In genomic region chr1:120608461-120608860, GRCm38 (mm10) we compare ENCODE assay signal across 29 mouse cellular contexts. TPM values are rescaled to one million over a fixed set of nuclear protein-coding genes. Genes with fewer than 3 reads are reported as not detected.
DNase-seq lines count a peak whose midpoint lies in the region; ATAC-seq lines count a peak whose summit lies in the region.
"Had no signal": no experiment of that assay in that cellular context is flagged by ENCODE, and none has a peak within 500 bp of the region (broad histone marks: within the 10 kb centered on the region; RNA-seq: fewer than 3 reads in every experiment).

No protein-coding gene starts in this region.

- no peaks in the 10 kb centered on the region for H3K36me3 ChIP-seq in hindbrain, embryonic 10.5 days
- no peaks in the 10 kb centered on the region for H3K36me3 ChIP-seq in hindbrain, embryonic 13.5 days
- H3K36me3 ChIP-seq in midbrain, embryonic 10.5 days: 0 out of 2 replicates have a peak, but pooled peaks cover 3% of the 10 kb centered on the region
- no peaks in the 10 kb centered on the region for H3K36me3 ChIP-seq in midbrain, embryonic 15.5 days (replicated peaks)
- H3K36me3 ChIP-seq: limb, embryonic 12.5 days; liver, embryonic 15.5 days; stomach, embryonic 15.5 days had no signal

- H3K4me3 ChIP-seq in hindbrain, embryonic 10.5 days: peak overlapping the region; percentile 66
- peak overlapping the region; percentile 11 for H3K4me3 ChIP-seq in hindbrain, embryonic 13.5 days
- peak overlapping the region; percentile 73 for H3K4me3 ChIP-seq in midbrain, embryonic 10.5 days
- H3K4me3 ChIP-seq in midbrain, embryonic 15.5 days: peak overlapping the region; percentile 49; the same call in 1 of the 2 replicates
- H3K4me3 ChIP-seq: forebrain, embryonic 13.5 days; limb, embryonic 12.5 days; liver, embryonic 15.5 days; stomach, embryonic 15.5 days had no signal

- peaks cover 98% of the 10 kb centered on the region for H3K27me3 ChIP-seq in hindbrain, embryonic 10.5 days (ENCODE audit: insufficient read depth, poor library complexity, severe bottlenecking)
- H3K27me3 ChIP-seq in hindbrain, embryonic 13.5 days: peaks cover 95% of the 10 kb centered on the region
- peaks cover 99% of the 10 kb centered on the region for H3K27me3 ChIP-seq in midbrain, embryonic 10.5 days (ENCODE audit: low read depth, poor library complexity, severe bottlenecking)
- peaks cover 77% of the 10 kb centered on the region for H3K27me3 ChIP-seq in midbrain, embryonic 15.5 days (replicated peaks)

- DNase-seq in hindbrain, embryonic 10.5 days (ENCODE audit: low spot score): peak; percentile 8
- no peak for DNase-seq in midbrain, embryonic 10.5 days (ENCODE audit: low spot score)
- DNase-seq in frontal cortex, postnatal 10 days (ENCODE audit: low spot score in 2 of 2): no peak
- DNase-seq in heart, adult 18-20 months: no peak
- no peak for DNase-seq in layer of hippocampus, postnatal 25 days (ENCODE audit: extremely low spot score in 1 of 2, low spot score in 1 of 2)
- no peak for DNase-seq in cerebellum, adult 9-11 months
- DNase-seq: adrenal gland, postnatal 25 days; cerebellum, adult 11-12 months; kidney, adult 11 months; kidney, postnatal 14 days; lung, embryonic 14.5 days; lung, postnatal 14 days; retina, postnatal 1 day; right cerebral cortex, postnatal 14 days had no signal

- H3K4me2 ChIP-seq in hindbrain, embryonic 13.5 days: peak overlapping the region; percentile 61
- H3K4me2 ChIP-seq in midbrain, embryonic 15.5 days: peak overlapping the region; percentile 67
- H3K4me2 ChIP-seq: forebrain, embryonic 13.5 days; limb, embryonic 12.5 days; liver, embryonic 15.5 days; lung, embryonic 14.5 days; stomach, embryonic 15.5 days had no signal

- H3K9me3 ChIP-seq in hindbrain, embryonic 10.5 days: no peaks in the 10 kb centered on the region
- no peaks in the 10 kb centered on the region for H3K9me3 ChIP-seq in hindbrain, embryonic 13.5 days
- no peaks in the 10 kb centered on the region for H3K9me3 ChIP-seq in midbrain, embryonic 10.5 days (replicated peaks)
- no peaks in the 10 kb centered on the region for H3K9me3 ChIP-seq in midbrain, embryonic 15.5 days
- H3K9me3 ChIP-seq: forebrain, embryonic 13.5 days; limb, embryonic 12.5 days; liver, embryonic 15.5 days; stomach, embryonic 15.5 days had no signal

- peak overlapping the region; percentile 90 for H3K27ac ChIP-seq in hindbrain, embryonic 10.5 days
- peak overlapping the region; percentile 10; the same call in 1 of the 2 replicates for H3K27ac ChIP-seq in hindbrain, embryonic 13.5 days
- H3K27ac ChIP-seq in midbrain, embryonic 10.5 days (replicated peaks): peak overlapping the region; percentile 90
- peak overlapping the region; percentile 60; the same call in 1 of the 2 replicates for H3K27ac ChIP-seq in midbrain, embryonic 15.5 days
- H3K27ac ChIP-seq: forebrain, embryonic 13.5 days; limb, embryonic 12.5 days; liver, embryonic 15.5 days; stomach, embryonic 15.5 days had no signal

- no peak for ATAC-seq in hindbrain, embryonic 13.5 days (ENCODE audit: low FRiP score)
- ATAC-seq in midbrain, embryonic 15.5 days (replicated peaks): no peak
- ATAC-seq: CD4-positive, CD25-positive, alpha-beta regulatory T cell, adult 4 months; forebrain, embryonic 13.5 days had no signal

- 5% methylated on average over 3 of the region's 3 CpGs for WGBS in hindbrain, embryonic 10.5 days
- 16% methylated on average over 3 of the region's 3 CpGs for WGBS in hindbrain, embryonic 13.5 days
- WGBS in midbrain, embryonic 10.5 days: 7% methylated on average over 3 of the region's 3 CpGs
- 23% methylated on average over 3 of the region's 3 CpGs for WGBS in midbrain, embryonic 15.5 days

- H3K9ac ChIP-seq in hindbrain, embryonic 13.5 days: peak overlapping the region; percentile 43
- no peak overlapping the region; the same call in 1 of the 2 replicates for H3K9ac ChIP-seq in midbrain, embryonic 15.5 days
- H3K9ac ChIP-seq: forebrain, embryonic 13.5 days; limb, embryonic 12.5 days; liver, embryonic 15.5 days; lung, embryonic 14.5 days; stomach, embryonic 15.5 days had no signal

- H3K4me1 ChIP-seq in hindbrain, embryonic 10.5 days (replicated peaks): peaks cover 28% of the 10 kb centered on the region
- H3K4me1 ChIP-seq in hindbrain, embryonic 13.5 days (replicated peaks): peaks cover 10% of the 10 kb centered on the region
- peaks cover 64% of the 10 kb centered on the region for H3K4me1 ChIP-seq in midbrain, embryonic 10.5 days
- H3K4me1 ChIP-seq in midbrain, embryonic 15.5 days: peaks cover 16% of the 10 kb centered on the region

RNA-seq across cellular contexts. Expression of gene En1, which starts 6.2 kb away (rescaled TPM):
- 3.5 and 3.8 TPM in 2 replicates for polyA plus RNA-seq in hindbrain, embryonic 10.5 days (2016; fragmentation: Nextera tagmentation; extraction: Ambion mirVana)
- polyA plus RNA-seq in hindbrain, embryonic 13.5 days (2015; fragmentation: Nextera tagmentation; extraction: Ambion mirVana): 4.0 and 7.8 TPM in 2 replicates
- polyA plus RNA-seq in midbrain, embryonic 10.5 days (2016; fragmentation: Nextera tagmentation; extraction: Ambion mirVana): 5.2 and 5.6 TPM in 2 replicates
- 9.3 and 12.5 TPM in 2 replicates for polyA plus RNA-seq in midbrain, embryonic 15.5 days (2015; fragmentation: Nextera tagmentation; extraction: Ambion mirVana)
- not detected for total RNA-seq in heart, adult 18-20 months (2021)
- total RNA-seq in layer of hippocampus, postnatal 25 days (2021): under 1 TPM in 1 of 2 experiments, not detected in 1; 0.14 TPM
- total RNA-seq: adrenal gland, adult 18-20 months; adrenal gland, postnatal 25 days; heart, postnatal 25 days; layer of hippocampus, adult 18-20 months; liver, adult 2 months had no signal
- polyA plus RNA-seq: CD4-positive, CD25-positive, alpha-beta regulatory T cell, adult 4 months; cortical plate, adult 2 months; forebrain, embryonic 13.5 days; heart, embryonic 14.5 days; kidney, embryonic 14.5 days; liver, adult 2 months; liver, embryonic 15.5 days; lung, embryonic 14.5 days; small intestine, adult 2 months had no signal

Comparison
In these comparisons a context has a peak if more than half of its experiments do, and no peak if none do; other contexts are left out.
1. H3K27ac ChIP-seq: peak in every context shown above with its lines; median percentile 90 in hindbrain, embryonic 10.5 days; 90 in midbrain, embryonic 10.5 days; 60 in midbrain, embryonic 15.5 days; 10 in hindbrain, embryonic 13.5 days.
2. H3K4me3 ChIP-seq: peak in every context shown above with its lines; median percentile 73 in midbrain, embryonic 10.5 days; 66 in hindbrain, embryonic 10.5 days; 49 in midbrain, embryonic 15.5 days; 11 in hindbrain, embryonic 13.5 days.